Mouse (Mus musculus) embryonic facial prominence, embryonic 12.5 days (tissue): ENCODE data around the gene Aldh3b1. TPM values are rescaled to one million over a fixed set of nuclear protein-coding genes. Genes with fewer than 3 reads are reported as not detected.

ENCODE experiments used
- ATAC-seq: fragments of 200-750 bp; cut with Nextera tagmentation; 2 replicates; pipeline ENCODE4 v1.8.0; 2017; ENCODE audit not compliant: insufficient number of reproducible peaks, insufficient read depth, low FRiP score, low TSS enrichment
- H3K27ac ChIP-seq: fragments of 300-500 bp; sonication (generic); 2 replicates; pipeline ENCODE4 v1.5.1; 2016; ENCODE audit warnings: mild to moderate bottlenecking
- H3K27me3 ChIP-seq: fragments of 300-500 bp; sonication (generic); 2 replicates; pipeline ENCODE4 v1.6.1; 2016; ENCODE audit warnings: mild to moderate bottlenecking, moderate library complexity
- H3K36me3 ChIP-seq: fragments of 300-500 bp; sonication (generic); 2 replicates; pipeline ENCODE4 v1.6.1; 2016; ENCODE audit warnings: mild to moderate bottlenecking
- H3K4me1 ChIP-seq: fragments of 300-500 bp; sonication (generic); 2 replicates; pipeline ENCODE4 v1.6.1; 2016
- H3K4me2 ChIP-seq: fragments of 300-500 bp; sonication (generic); replicated peaks from 2 replicates; pipeline ENCODE4 v1.6.1; 2016; ENCODE audit warnings: mild to moderate bottlenecking, moderate library complexity
- H3K4me3 ChIP-seq: fragments of 300-500 bp; sonication (generic); 2 replicates; pipeline ENCODE4 v1.5.1; 2016; ENCODE audit warnings: mild to moderate bottlenecking
- H3K9ac ChIP-seq: fragments of 300-500 bp; sonication (generic); 2 replicates; pipeline ENCODE4 v1.6.1; 2016; ENCODE audit warnings: mild to moderate bottlenecking, moderate library complexity
- H3K9me3 ChIP-seq: fragments of 300-500 bp; sonication (generic); 2 replicates; pipeline ENCODE4 v1.6.1; 2016; ENCODE audit warnings: mild to moderate bottlenecking, moderate library complexity
- WGBS: fragments of 180-500 bp; shearing (Covaris S2); methylation state at CpG from one replicate; pipeline ENCODE4 v1.1.7; 2016; 5-methylcytosine and 5-hydroxymethylcytosine counted together
- polyA plus RNA-seq: library from polyadenylated mRNA; unstranded; fragments of >200 nt; fragmentation: Nextera tagmentation; extraction: Ambion mirVana; gene quantifications from 2 replicates; pipeline ENCODE4 v1.2.1, GENCODE M21; 2016

The Aldh3b1 gene
- polyA plus RNA-seq, 1 experiment from 2014 or later, result 0.91 TPM

DNA sequence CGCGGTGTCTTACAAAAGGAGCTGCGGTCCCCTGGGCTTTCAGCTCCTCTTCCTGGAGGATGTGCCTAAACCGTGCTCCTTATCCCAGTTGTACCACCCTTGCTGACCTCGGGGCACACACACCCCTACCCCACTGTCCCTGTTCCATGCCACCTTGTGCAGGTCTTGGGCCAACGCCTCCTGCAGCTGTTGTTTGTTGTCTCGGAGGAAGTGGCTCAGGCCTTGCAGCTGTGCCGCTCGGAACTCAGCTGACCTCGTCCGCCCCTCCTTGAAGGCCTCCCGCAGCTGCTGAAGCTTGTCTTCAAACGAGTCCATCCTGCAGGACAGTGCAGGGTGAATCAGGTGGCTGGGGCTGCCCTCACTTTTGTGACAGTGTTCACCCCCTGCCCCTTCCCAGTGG, 6.0 kb downstream of the Aldh3b1 start:
- ATAC-seq, result no peak
- no peaks in the 10 kb centered on the region for H3K4me1 ChIP-seq
- no peak overlapping the region for H3K4me2 ChIP-seq
- H3K4me3 ChIP-seq, result no peak overlapping the region
- no peak overlapping the region for H3K9ac ChIP-seq
- H3K27ac ChIP-seq, result no peak overlapping the region
- H3K9me3 ChIP-seq, result no peaks in the 10 kb centered on the region
- no peaks in the 10 kb centered on the region for H3K36me3 ChIP-seq
- no peaks in the 10 kb centered on the region for H3K27me3 ChIP-seq
- 48% methylated on average over 13 of the region's 13 CpGs for WGBS

DNA sequence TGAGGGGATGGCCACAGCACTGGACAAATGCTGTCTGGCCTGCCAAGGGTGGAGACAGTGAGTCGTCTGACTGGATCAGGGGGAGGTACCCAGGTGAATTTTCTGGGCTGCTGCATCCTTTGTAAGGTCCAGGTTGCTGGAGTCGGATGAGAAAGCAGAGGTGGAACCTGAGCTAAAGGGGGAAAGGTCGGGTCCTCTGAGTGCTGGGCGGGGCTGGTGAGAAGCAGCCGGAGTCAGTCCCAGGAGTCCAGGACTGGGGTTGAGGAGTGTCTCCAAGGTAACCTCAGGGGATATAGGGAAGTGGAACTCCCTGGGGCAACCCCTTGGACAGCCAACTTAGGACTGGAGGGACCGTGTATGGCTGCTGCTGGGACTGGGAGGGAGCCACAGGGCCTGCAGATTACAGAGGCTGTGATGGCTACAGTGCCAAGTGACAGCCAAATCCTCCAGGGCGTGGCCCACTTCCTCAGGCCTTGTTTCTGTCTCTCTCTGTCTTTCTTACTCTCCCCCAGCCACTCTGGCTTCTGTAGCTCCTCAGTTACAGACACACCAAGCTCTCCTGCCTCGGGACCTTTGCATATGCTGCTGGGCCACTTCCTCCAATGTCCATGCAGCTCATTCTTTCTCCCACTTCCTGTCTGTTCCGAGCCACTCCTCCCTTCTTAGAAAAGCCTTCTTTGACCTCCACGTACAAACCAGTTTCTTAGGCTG, 6.8 kb downstream of the Aldh3b1 start:
- H3K9me3 ChIP-seq, result no peaks in the 10 kb centered on the region
- no peaks in the 10 kb centered on the region for H3K27me3 ChIP-seq
- 47% methylated on average over 10 of the region's 10 CpGs for WGBS
- H3K9ac ChIP-seq, result no peak overlapping the region
- ATAC-seq, result no peak
- no peaks in the 10 kb centered on the region for H3K4me1 ChIP-seq
- no peaks in the 10 kb centered on the region for H3K36me3 ChIP-seq
- no peak overlapping the region for H3K4me3 ChIP-seq
- no peak overlapping the region for H3K4me2 ChIP-seq
- H3K27ac ChIP-seq, result no peak overlapping the region

DNA sequence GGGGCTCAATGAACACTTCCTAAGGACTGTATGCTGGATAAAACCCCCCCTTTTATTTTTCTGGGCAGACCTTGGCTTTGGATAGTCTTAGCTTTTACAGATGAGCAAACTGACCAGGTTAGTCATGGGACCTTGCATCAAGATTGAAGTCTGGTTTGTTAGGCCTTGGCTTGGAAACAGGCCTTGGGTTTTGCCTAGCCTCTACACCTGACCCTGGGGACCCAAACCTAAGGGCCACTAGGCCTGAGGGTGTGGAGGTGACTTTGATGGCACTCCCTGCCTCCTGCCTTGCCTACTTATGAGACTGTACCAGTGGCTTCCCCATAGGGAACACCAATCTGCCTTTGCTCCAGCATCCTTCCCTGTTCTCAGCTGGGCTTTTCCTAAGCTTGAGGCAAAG, 9.7 kb downstream of the Aldh3b1 start:
- ATAC-seq, result no peak
- Histone ChIP-seq H3K4me1 (no peaks in the 10 kb centered on the region), H3K27ac (no peak overlapping the region), H3K4me2 (no peak overlapping the region), H3K36me3 (no peaks in the 10 kb centered on the region), H3K9me3 (no peaks in the 10 kb centered on the region), H3K4me3 (no peak overlapping the region), H3K9ac (no peak overlapping the region), H3K27me3 (no peaks in the 10 kb centered on the region)

DNA sequence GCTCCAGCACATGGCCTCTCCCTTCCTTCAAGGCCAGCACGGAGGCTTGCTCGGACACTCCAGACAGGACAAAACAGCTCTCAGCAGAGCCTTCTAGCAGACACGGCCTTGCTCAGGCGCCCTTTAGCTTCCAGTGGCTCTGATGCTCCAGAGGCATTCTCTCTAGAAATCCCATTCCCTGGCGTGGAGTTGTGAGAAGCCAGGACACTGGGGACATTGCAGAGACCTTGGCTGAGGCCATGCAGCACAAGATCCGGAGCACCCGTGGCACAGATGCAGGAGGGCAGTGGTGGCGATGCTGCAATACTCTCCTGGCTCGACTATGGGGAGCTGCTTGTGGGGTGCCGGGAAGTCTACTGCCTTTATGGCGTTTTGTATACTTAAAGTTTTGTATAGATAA, 12.9 kb downstream of the Aldh3b1 start:
- no peak overlapping the region for H3K27ac ChIP-seq
- no peaks in the 10 kb centered on the region for H3K36me3 ChIP-seq
- no peak for ATAC-seq
- H3K9ac ChIP-seq, result no peak overlapping the region
- WGBS, result 79% methylated on average over 11 of the region's 11 CpGs
- no peaks in the 10 kb centered on the region for H3K27me3 ChIP-seq
- H3K9me3 ChIP-seq, result no peaks in the 10 kb centered on the region
- H3K4me3 ChIP-seq, result no peak overlapping the region
- H3K4me2 ChIP-seq, result no peak overlapping the region
- H3K4me1 ChIP-seq, result peaks cover 14% of the 10 kb centered on the region

DNA sequence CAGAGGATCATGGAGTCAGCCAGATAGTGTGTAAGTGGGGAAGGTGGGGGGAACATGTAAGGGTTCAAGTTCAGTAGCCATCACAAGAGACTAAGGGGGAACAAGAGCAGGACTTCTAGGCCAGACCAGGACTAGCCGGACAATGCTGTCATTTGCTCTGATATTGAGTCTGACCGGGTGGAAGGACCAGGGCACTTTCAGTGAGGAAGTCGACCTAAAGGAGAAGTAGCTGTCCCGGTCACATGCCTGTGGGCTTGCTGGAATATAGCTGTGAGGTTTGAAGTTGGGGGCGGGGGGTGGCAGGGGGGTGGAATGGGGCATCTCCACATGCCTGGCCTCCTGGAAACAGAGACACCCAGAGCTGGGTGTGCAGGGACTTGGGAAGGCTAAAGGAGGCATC, 15.1 kb downstream of the Aldh3b1 start:
- no peak for ATAC-seq
- Histone ChIP-seq H3K27ac (no peak overlapping the region), H3K9me3 (no peaks in the 10 kb centered on the region), H3K9ac (no peak overlapping the region), H3K4me2 (no peak overlapping the region), H3K27me3 (no peaks in the 10 kb centered on the region), H3K4me3 (no peak overlapping the region), H3K36me3 (peaks cover 11% of the 10 kb centered on the region), H3K4me1 (peaks cover 17% of the 10 kb centered on the region)
- WGBS, result 96% methylated on average over 5 of the region's 5 CpGs

DNA sequence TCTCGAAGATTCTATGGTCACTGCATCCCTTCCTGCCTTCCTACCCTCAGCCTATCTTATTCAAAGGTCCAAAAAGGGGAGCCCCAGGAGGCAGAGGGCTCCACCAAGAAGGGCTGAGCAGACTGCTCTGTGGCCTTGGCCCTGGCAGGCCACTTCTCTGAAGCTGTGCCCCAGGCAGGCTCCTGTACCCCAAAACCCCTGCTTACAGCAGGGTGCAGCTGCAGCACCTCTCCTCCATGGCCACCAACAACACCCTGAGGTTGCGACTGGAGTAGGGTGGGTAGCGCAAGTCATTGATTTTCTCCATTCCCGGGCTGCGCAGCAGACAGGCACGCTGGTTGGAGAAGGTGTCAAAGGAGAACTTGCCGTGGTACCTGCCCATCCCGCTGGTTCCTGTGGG, 15.9 kb downstream of the Aldh3b1 start:
- peak overlapping the region; percentile 54 for H3K9ac ChIP-seq
- ATAC-seq, result no peak
- H3K27me3 ChIP-seq, result no peaks in the 10 kb centered on the region
- peak overlapping the region; percentile 61 for H3K4me3 ChIP-seq
- H3K9me3 ChIP-seq, result no peaks in the 10 kb centered on the region
- H3K27ac ChIP-seq, result peak overlapping the region; percentile 66; the same call in 1 of the 2 replicates
- peaks cover 17% of the 10 kb centered on the region for H3K4me1 ChIP-seq
- H3K36me3 ChIP-seq, result peaks cover 20% of the 10 kb centered on the region
- 84% methylated on average over 8 of the region's 8 CpGs for WGBS
- H3K4me2 ChIP-seq, result peak overlapping the region; percentile 68

DNA sequence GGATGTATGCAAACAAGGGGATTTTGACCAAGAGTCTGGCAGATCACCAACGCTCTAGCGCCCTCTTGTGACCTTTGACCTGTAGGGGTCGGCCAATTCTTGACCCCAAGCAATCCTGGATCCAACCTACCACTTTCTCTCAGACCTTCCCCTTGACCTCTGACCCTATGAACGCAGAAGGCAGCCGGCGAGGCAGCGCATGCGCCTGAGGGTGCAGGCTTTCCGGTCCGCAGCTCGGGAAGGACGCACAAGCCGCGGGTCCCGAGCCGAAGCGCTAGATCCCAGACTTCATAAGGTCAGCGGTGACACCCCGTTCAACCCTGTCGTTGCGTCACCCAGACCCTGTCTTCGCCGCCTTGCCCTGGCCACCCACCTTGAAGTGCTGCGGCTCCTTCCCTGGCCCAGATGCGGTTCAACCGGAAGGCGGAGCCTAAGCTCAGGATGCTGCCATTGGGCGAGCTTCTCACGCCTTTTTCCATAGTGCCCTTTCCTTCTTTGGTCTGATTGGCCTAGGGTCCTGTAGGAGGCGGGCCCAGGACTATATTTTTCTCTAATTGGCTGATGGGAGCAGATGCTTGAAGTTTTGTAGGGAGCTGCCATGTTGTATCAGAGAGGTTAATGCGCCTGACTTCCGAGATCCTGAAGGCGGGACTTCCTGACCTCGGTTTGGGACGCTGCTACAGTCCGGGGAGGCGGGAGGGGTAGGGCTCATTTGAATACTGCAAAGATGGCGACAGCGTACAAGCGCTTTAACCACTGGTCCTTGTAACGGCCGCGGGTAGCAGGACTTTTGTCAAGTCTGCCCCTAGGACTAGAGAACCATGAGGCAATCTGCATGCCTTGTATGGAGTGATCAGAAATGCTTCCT, 17.0 kb downstream of the Aldh3b1 start, which contains the start of gene Ndufs8:
Gene Ndufs8, minus strand, starts transcription at position 438 of the 868 bp plus-strand sequence.
- H3K4me3 ChIP-seq, result peak within 1 kb of the TSS; percentile 61
- ATAC-seq, result peak; percentile 93
- peak within 1 kb of the TSS; percentile 72 for H3K4me2 ChIP-seq
- H3K9me3 ChIP-seq, result no peaks in the 10 kb centered on the region
- peak within 1 kb of the TSS; percentile 64 for H3K9ac ChIP-seq
- WGBS, result under 1% methylated on average over 43 of the region's 43 CpGs
- peaks cover 27% of the 10 kb centered on the region for H3K36me3 ChIP-seq
- peak within 1 kb of the TSS; percentile 75 for H3K27ac ChIP-seq
- peaks cover 23% of the 10 kb centered on the region for H3K4me1 ChIP-seq
- H3K27me3 ChIP-seq, result no peaks in the 10 kb centered on the region

DNA sequence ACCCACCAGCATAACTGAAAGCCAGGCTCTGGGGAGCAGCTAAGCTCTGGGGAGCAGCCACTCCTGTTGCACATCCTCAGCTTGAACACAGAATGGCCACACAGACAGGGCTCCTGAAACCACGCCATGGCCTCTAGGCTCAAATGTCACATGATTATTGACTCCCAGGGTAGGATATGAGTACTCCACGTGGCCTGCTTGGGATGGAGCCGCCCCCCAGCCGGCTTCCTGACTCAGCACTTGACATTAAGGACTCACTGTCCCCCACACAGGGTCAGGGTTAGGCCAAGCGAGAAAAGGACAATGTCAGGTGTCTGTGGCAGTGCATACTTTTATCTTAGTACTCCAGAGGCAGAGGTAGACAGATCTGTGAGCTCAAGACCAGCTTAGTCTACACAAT, 19.4 kb downstream of the Aldh3b1 start:
- Histone ChIP-seq H3K27ac (no peak overlapping the region), H3K27me3 (no peaks in the 10 kb centered on the region), H3K36me3 (peaks cover 27% of the 10 kb centered on the region), H3K4me2 (no peak overlapping the region), H3K9ac (no peak overlapping the region), H3K4me1 (peaks cover 42% of the 10 kb centered on the region), H3K4me3 (no peak overlapping the region), H3K9me3 (no peaks in the 10 kb centered on the region)
- whole genome bisulfite sequencing, result 71% methylated on average over 5 of the region's 5 CpGs
- no peak for ATAC-seq

DNA sequence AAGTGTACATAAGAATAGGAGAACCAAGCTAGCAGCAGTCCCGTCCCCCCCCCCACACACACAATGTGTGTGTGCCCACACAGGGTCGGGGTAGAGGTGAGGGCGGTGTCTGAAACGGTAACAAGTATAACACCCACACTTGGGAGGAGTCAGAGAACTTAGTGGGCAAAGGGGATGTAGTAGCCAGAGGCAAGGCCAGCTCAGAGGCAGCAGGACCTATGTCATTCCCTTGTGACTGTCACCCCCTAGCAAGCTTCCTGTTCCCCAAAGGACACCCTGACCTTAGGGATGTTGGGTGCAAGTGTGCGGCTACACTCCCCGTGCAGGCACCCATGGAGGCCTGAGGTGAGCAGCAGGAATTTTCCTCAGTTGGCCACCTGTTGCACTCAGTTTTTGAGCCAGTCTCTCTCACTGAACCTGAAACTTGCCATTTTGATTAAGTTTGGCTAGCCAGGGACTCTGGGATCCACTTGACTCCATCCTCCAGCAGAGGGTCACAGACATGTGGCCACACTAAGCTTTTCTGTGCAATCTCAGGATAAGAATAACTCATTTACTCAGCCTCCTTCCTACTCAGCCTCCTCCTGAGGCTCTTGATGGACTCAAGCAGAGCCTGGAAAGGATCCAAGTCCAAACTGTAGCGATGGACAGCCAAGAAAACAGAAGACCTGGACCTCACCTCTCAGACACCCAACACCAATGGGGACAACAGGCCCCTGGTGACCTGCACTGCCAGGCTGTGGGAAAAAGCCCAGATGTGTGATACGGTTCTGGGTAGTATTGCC, 21.5 kb downstream of the Aldh3b1 start:
- Histone ChIP-seq H3K36me3 (peaks cover 33% of the 10 kb centered on the region), H3K27me3 (no peaks in the 10 kb centered on the region), H3K9me3 (no peaks in the 10 kb centered on the region), H3K27ac (no peak overlapping the region), H3K4me2 (peak overlapping the region; percentile 60), H3K9ac (no peak overlapping the region), H3K4me3 (peak overlapping the region; percentile 56; the same call in 1 of the 2 replicates), H3K4me1 (peaks cover 47% of the 10 kb centered on the region)
- WGBS, result 75% methylated on average over 8 of the region's 8 CpGs
- no peak for ATAC-seq

DNA sequence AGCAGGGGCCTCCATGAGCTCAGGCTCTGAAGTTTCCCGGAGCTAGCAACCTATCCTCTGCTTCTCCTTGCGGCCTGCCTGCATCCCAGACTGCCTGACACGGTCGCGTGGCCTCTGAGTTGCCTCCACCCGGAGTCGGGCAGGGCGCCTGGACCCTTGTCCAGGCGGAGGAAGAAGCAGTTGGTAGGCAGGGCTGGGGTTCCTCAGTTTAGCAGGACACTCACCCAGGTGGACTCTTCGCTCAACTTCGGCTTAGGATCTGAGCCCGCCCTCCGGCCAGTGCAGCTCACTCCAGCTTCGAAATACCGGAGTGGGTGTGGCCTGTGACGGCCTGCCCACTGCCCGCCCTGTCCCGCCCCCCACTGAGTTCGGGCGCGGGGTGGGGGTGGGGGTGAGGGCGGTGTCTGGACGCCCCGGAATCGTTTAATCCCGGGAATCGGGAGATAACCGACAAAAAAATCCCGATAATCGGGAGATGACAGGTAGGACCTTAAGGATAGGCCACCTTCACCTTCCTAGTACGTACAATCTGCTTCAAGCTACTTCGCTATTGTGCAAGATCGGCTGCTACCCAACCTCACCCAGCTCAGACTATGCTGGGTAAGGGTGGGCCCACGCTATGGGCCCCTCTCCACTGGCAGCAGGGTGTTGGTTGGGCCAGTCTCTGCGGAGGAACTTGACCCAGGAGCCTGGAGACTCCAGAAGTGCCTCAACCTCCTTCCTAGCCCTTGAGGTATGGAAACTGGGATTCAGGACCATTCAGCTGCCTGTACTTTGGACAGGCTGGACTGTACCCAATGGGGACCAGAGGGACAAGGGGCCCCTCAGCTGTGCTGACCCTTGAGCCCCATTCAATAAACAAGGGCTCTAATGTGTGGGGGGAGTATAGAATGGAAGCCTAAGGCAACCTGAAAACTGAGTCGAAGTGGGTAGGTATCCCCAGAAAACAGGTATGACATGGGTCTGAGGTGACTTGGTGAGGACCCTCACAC, 22.5 kb downstream of the Aldh3b1 start, which contains the start of gene Tcirg1:
Gene Tcirg1, minus strand, starts transcription at position 339 of the 992 bp plus-strand sequence.
- H3K4me3 ChIP-seq, result peak within 1 kb of the TSS; percentile 56
- ATAC-seq, result peak; percentile 60
- H3K27me3 ChIP-seq, result no peaks in the 10 kb centered on the region
- peaks cover 45% of the 10 kb centered on the region for H3K4me1 ChIP-seq
- no peaks in the 10 kb centered on the region for H3K9me3 ChIP-seq
- H3K27ac ChIP-seq, result peak within 1 kb of the TSS; percentile 77
- H3K36me3 ChIP-seq, result peaks cover 43% of the 10 kb centered on the region
- peak within 1 kb of the TSS; percentile 61 for H3K9ac ChIP-seq
- peak within 1 kb of the TSS; percentile 60 for H3K4me2 ChIP-seq
- 5% methylated on average over 36 of the region's 36 CpGs for WGBS
